Mouse (Mus musculus) gastrocnemius, adult 8-10 months (tissue): ENCODE measurements around the gene Nomo1. TPM values are rescaled to one million over a fixed set of nuclear protein-coding genes. Genes with fewer than 3 reads are reported as not detected.

Experiments used
- DNase-seq, 2 experiments: peaks; one replicate each; pipeline ENCODE4 v3.0.0; 2022; ENCODE audit warnings: low spot score in 2 of 2
- total RNA-seq, 4 experiments: library from RNA; stranded (reverse); gene quantifications; 2 replicates each; pipeline ENCODE4 v1.2.4; 2022

Gene Nomo1
- total RNA-seq, 4 experiments from 2014 or later: 89.6 to 107 (median 103) TPM

DNA sequence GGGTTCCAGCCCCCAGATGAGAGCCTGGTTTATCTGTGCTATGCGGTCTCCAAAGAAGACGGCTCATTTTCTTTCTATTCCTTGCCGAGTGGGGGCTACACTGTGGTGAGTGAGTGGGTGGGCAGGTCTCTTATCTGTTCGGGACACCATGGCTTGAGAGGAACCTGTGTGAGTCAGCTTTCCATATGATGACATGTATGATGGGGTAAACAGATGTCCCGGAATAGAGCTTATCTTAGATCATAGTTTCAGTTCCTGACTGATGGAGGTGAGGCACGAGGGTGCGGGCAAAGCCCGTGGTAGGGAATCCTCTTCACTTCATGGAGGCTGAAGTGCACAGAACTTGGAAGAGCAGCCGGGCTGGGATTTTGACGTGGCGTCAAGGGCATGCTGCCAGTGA is 12.4 kb downstream of the Nomo1 start:
- no peak for DNase-seq

GRCm38 (mm10) chr7:46047873-46048562 is 14.5 kb downstream of the Nomo1 start:
- no peak for DNase-seq

GRCm38 (mm10) chr7:46049981-46050380 is 16.5 kb downstream of the Nomo1 start:
- DNase-seq: no peak

DNA sequence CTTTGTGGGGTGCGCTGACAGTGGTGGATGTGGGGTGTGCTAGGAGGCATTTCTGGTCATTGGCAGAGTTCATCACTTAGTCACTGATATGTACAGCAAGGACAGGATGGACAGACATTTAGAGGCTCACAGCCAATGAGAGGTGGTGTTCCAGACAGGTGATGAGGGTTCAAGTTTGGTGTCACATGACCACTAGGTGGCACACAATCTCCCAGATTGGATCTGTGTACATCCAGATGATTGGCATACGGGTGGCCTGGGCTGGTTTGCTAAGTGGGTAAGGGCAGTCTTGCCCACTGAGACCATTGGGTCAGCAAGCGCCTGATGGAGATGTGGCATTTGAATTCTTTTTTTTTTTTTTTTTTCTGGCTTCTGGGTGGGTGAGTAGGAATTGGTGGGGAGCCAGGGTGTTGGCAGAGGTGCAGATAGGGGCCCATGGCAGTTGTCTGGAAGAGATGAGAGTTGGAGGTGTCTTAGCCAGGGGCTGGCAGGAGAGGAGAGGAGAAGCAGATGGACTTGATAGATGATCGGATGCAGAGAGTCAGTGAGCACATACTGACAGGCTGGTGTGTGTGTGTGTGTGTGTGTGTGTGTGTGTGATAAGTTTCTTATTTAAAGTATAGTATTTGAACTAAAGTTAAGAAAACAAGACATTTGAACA is 18.8 kb downstream of the Nomo1 start:
- no peak for DNase-seq

DNA sequence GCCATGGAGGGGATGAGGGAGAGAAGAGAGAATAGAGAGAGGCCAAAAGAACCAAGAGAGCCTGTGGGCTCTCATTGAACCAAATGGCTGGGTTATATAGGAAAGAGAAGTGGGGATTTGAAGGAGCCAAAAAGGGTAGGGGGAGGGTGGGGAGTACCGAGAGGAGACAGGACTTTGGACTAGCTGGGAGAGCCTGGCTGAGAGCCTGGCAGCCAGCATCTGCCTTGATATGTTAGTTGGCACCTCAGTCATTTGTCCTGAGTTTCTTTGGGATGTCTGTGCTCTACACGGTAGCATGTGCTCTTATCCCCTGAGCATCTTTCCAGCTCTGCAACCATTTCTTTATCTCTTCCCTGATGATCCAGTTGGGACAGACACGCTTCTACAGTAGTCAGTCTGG is 20.1 kb downstream of the Nomo1 start:
- no peak for DNase-seq

GRCm38 (mm10) chr7:46058882-46059281 is 25.4 kb downstream of the Nomo1 start:
- DNase-seq: no peak

GRCm38 (mm10) chr7:46060688-46061087 is 27.2 kb downstream of the Nomo1 start:
- no peak for DNase-seq

DNA sequence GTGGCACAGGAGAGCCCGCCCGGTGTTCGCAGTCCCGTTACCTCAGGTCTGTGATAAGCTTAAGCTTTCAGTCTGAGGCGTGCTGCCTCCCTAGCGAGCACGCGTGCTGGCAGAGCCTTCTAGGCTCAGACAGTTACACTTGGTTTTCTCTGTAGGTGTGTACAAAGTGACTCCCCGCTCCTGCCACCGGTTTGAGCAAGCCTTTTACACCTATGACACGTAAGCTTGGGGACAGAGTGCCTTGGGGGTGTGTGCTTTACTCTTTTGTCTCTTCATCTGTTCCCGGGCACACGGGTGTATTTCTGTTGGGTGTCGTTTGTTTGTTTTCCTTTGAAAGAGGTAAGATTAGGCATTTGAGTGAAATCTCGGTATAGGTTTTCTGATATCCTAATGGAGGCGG is 28.1 kb downstream of the Nomo1 start:
- no peak for DNase-seq

DNA sequence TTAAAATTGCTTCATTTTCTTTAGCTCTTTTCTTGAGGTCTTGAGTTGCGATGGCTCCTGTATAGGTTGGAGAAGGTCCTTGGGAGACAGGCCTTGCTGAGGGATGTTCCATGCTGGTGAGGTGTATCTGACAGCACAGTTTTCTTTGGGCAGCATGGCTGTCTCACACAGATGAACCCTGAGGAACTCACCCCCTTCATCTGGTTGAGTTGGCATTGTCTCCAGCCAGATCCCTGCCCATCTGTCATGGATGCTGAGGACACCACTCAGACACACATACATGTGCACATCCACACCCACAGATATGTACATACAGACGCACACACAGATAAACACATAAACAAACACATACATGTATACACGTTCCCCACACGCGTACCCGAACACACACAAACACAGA is 29.8 kb downstream of the Nomo1 start:
- no peak for DNase-seq

- peak in 1 of 2 experiments; percentile 23 for DNase-seq
Measured at GRCm38 (mm10) chr7:46068831-46069230, 35.3 kb downstream of the Nomo1 start.

GRCm38 (mm10) chr7:46076844-46077243 is 43.3 kb downstream of the Nomo1 start:
- no peak for DNase-seq

- DNase-seq: no peak
Measured at GRCm38 (mm10) chr7:46077675-46078074, 44.2 kb downstream of the Nomo1 start.

- no peak for DNase-seq
Measured at GRCm38 (mm10) chr7:46084024-46084423, 50.5 kb downstream of the Nomo1 start.

DNA sequence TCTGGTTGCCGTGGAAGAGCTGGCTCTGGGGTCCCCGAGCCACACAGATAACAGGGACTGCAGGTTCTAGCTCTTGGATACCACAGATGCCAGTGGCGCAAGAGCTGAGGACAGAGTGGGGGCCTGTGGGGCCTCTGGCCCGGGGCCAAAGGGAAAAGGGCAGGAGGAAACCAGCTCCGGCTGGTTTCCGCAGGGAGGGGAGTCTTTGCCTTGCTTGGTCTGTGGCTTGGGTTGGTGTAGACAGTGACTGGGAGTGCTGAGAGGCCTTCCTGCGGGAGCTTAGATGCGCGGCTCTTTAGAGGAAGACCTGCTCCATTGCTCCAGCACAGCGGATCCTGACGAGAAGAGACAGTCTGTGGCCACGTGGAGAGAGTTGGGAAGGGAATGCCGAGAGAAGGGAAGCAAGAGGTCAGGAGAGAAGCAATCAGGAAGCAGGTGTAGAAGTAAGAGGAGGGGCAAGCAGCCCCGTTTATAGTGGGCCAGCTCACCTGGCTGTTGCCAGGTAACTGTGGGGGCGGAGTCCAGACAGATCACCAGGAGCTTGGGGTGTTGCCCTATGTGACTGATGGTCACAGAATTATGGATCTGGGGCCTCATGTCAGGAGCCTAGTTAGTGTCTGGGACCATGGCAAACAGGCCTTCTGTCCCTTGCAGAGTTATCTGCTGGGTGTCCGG is 51.5 kb downstream of the Nomo1 start:
- no peak for DNase-seq

- DNase-seq: no peak
Measured at GRCm38 (mm10) chr7:46086378-46086777, 52.9 kb downstream of the Nomo1 start.

DNA sequence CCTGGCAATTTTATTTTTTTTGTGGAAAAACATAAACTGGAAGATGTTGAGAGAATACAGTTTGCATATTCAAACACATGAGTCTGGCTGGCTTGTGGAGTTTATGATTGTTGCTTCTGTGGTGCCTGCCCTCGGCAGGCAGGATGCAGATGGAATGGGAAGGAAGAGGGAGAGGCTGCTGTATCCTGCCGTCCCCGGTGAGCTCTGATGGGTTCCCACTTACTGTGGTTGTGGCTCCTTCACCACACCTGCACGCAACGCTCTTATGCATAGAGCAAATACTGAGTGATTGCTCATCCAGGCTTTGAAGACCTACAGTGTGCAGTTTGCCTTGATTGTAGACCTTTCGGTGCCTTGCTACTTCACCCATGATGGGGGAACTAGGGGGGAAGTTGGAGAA is 54.7 kb downstream of the Nomo1 start:
- no peak for DNase-seq

- DNase-seq: no peak
Measured at GRCm38 (mm10) chr7:46092803-46093202, 59.3 kb downstream of the Nomo1 start.

- DNase-seq: peak in 1 of 2 experiments; percentile 42
Measured at GRCm38 (mm10) chr7:46096136-46096535, 62.6 kb downstream of the Nomo1 start.

- peak in 1 of 2 experiments; percentile 62 for DNase-seq
Measured at GRCm38 (mm10) chr7:46097319-46097783, 63.9 kb downstream of the Nomo1 start.

DNA sequence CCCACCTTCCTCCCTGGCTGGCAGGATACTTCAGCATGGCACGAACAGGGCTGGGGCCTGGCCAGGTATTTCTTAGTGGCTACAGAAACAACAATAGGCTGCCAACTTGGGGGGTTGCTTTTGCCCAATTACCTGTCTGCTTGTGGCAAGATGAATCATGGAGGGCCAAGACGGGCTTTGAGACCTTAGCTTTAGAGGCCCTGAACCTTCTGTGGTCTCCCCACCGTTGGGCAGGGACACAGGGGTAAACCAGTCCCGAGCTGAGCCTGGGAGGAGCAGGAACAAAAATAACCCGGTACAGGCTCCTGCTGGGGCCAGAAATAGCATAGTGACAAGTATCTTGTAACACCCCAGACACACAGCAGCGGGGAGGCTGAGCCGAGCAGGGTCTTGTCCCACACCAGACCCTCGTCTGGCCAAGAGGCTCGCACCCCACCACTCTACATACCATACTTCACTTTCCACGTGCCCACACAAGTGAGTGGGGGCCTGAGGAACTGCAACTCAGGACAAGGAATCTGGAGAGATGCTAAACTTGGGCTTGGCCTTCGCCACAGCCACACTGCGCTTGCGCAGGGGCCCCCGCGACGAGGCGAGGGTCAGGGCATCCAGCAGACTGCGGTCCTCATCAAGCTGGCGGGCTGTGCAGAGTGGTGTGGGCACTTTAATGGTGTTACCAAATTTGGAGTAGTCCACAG is 64.9 kb downstream of the Nomo1 start:
- DNase-seq: peak; percentile 56 to 70

- no peak for DNase-seq
Measured at GRCm38 (mm10) chr7:46098919-46099286, 65.4 kb downstream of the Nomo1 start.

- peak in 1 of 2 experiments; percentile 40 for DNase-seq
Measured at GRCm38 (mm10) chr7:46099682-46100081, 66.2 kb downstream of the Nomo1 start.
